Mouse (Mus musculus) G1E (cell line): ENCODE measurements at regions not wholly inside any gene's neighbourhood (a gene's known extent, or its start where the extent isn't known, plus 50 kb on each side); places are given as distances from the start of the nearest gene placed in this dataset.

Experiments used
- CTCF ChIP-seq: IDR thresholded peaks from 2 replicates; pipeline ENCODE4 v1.5.1; 2012; ENCODE audit warnings: low read depth, low read length, inconsistent platforms, mixed read lengths
- GATA1 ChIP-seq: IDR thresholded peaks from 2 replicates; pipeline ENCODE4 v1.6.1; 2012; ENCODE audit warnings: borderline replicate concordance, low read length, inconsistent platforms, mixed read lengths
- POLR2AphosphoS5 ChIP-seq: IDR thresholded peaks from 2 replicates; pipeline ENCODE4 v1.6.1; 2012; ENCODE audit warnings: low read depth, low read length, inconsistent platforms; ENCODE audit not compliant: insufficient replicate concordance
- TAL1 ChIP-seq: conservative IDR thresholded peaks from 2 replicates; pipeline ENCODE4 v1.6.1; 2012; ENCODE audit warnings: low read depth, low read length, inconsistent platforms, mixed read lengths

GRCm38 (mm10) chr14:79893241-79893640 lies 90.6 kb upstream of the Olfm4 start:
- TF ChIP-seq CTCF (no peak), GATA1 (no peak), TAL1 (no peak), POLR2AphosphoS5 (no peak)
